Mouse (Mus musculus) heart, postnatal 36 days (tissue): ENCODE data around the gene Spock1. TPM values are rescaled to one million over a fixed set of nuclear protein-coding genes. Genes with fewer than 3 reads are reported as not detected.

Experiments
- DNase-seq, 2 experiments: peaks; one replicate each; pipeline ENCODE4 v3.0.0; 2021 to 2022
- intact Hi-C: fragments of 180-260 bp; cut with DNase I; formaldehyde crosslinking; loops from one replicate; pipeline ENCODE4 v1.15.1; 2025
- total RNA-seq, 2 experiments: library from RNA; stranded (reverse); gene quantifications; 2 replicates each; pipeline ENCODE4 v1.2.3; 2021

Gene Spock1
- total RNA-seq, 2 experiments from 2014 or later: 0.08 to 0.17 TPM

DNA sequence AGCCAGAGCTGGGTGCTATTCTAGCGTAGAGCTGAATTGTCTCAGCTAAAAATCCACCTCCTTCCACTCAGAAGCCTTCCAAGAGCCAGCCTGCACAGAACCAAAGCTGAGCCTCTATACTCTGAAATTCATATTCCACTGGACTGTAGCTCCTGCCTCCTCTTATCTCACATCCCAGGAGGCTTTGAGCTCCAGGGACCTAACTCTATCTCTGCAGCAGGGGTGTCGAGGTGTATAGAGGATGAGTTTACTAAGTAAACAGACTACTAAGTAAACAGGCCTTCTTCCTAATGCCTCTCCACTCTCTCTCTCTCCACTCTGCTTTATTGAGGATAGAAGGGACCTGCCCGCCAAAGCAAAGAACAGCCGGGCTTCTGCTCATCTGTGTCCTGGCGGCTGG lies 167.7 kb downstream of the Spock1 start:
- intact Hi-C loops: no loop called here

DNA sequence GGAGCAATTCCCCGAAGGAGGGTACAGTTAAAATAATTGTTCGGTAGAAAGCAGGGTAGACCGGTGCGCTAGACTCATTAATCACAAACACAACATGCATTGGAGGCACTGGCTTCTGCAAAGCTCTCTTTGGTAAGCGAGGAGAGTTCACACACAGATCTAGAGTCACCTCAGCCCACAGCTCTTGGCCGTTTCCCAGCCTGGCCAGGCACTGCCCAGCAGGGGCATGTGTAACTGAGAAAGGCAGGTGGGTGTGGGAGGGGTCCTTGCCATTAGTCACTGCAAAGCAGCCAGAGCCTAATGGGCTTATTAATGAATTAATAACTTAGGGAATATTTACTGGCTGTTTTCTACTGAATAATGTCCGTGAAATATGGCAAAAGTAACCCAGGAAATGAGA lies 172.1 kb downstream of the Spock1 start:
- no peak for DNase-seq
- intact Hi-C loops: no loop called here

More for the DNA sequence above, 167.7 kb downstream of the Spock1 start:
- no peak for DNase-seq

DNA sequence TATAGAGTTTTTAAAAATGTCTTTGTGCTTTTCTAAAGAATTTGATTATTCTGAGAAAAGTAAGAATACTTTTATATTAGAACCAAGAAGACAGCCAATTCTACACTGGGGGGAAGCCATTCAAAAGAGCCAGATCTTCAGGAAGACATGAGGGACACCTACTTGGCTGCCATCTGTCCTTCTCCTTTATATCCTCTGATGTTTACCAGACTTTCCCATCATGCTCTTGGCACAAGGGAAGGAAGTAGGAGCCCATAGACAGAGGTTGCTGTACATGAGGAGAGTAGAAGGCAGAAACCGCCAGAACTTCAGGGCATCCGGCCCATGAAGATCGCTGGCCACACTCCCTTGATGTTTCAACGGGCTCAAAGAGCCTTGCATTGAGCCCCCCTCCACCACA lies 173.6 kb downstream of the Spock1 start:
- intact Hi-C loops: no loop called here
- no peak for DNase-seq

DNA sequence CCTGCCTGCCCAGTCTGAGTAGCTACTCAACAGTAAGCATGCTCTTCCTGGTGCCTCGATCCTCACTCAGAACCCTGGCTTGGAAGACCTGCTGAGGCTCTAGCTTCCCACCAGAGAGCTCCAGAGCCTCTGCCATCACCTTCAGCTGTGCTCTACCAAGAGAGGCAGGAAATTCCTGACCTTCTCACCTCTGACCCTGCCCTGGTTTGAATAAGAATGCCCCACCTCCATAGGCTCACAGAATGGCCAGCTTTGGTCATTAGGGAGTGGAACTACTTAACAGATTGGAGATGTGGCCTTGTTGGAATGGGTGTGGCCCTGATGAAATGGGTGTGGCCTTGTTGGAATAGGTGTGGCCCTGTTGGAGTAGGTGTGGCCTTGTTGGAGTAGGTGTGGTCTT lies 174.6 kb downstream of the Spock1 start:
- DNase-seq: no peak
- intact Hi-C loops: no loop called here

DNA sequence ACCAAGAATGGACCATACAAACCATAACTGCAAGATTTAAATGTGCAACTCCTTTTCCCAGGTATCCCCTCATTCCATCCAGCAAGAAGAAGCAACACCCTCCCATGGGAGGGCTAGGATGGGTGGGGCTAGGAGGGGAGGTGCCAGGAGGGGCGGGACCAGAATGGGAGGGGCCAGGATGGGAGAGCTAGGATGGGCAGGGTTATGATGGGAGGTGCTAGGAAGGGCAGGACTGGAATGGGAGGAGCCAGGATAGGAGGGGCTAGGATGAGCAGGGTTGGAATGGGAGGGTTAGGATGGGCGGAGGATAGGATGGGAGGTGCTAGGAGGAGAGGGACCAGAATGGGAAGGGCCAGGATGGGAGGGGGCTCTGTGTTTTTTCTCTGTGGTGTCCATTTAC lies 175.9 kb downstream of the Spock1 start:
- intact Hi-C loops: no loop called here

DNA sequence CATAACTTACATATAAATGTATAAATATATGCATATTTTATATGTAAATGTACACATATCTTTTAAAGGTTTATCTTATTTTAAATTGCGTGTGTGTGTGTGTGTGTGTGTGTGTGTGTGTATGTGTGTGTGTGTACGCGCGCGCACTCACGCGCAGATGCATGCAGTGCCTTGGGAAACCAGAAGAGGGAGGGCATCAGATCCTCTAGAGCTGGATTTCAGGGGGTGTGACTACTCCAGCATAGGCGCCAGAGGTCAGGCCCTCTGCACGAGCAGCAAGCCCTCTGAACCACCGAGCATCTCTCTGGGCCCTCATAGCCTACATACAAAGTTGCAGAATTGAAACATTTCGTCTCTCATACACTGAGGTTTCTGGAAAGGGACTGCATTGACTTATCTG lies 180.4 kb downstream of the Spock1 start:
- DNase-seq: no peak
- intact Hi-C loops: no loop called here

More for the DNA sequence above, 175.9 kb downstream of the Spock1 start:
- DNase-seq: no peak

DNA sequence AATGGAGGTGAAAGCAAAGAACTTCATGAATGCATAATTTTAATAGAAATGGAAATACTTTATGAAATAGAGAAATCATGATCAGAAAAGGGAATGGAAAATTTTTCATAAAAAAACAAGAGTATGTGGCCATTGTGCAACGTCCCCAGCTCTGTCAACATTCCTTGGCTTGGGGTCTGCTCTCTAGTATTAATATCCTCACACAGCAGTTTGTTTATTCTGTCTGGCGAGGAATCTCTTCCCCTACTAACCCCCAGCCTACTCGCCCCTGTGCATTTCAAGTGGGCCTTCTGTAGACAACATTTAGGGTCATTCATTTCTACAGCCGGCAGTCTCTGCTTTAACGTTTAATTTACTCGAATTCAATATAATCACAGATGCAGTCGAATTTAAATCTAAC lies 181.5 kb downstream of the Spock1 start:
- no peak for DNase-seq
- intact Hi-C loops: no loop called here

DNA sequence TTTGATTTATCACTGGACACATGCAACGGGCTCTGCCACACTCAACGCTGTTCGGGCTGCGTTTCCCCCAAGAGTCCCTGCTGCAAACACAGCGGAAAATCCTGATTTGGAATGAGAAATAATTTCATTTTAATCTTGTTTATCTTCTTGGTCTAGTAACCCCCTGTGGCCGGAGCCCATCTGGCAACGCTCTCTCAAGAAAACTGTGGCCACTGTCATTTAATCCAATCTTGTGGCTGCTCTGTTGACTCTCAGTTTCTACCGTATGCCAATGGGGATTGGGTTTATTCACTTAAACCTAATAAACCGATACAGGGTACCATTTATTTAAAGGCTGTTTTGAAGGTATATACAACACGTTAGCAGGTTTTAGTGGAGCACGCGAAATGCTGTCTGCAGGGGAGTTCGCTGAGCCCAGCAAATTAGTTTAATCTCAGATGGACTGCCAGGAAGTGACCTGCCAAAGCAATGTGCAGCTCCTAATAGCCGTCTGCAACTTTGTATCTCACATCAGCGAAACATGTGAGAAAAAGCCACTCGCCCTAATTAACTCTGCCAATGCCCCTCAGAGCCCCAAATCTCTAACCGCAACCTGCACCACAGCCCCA lies 185.7 kb downstream of the Spock1 start:
- no peak for DNase-seq

DNA sequence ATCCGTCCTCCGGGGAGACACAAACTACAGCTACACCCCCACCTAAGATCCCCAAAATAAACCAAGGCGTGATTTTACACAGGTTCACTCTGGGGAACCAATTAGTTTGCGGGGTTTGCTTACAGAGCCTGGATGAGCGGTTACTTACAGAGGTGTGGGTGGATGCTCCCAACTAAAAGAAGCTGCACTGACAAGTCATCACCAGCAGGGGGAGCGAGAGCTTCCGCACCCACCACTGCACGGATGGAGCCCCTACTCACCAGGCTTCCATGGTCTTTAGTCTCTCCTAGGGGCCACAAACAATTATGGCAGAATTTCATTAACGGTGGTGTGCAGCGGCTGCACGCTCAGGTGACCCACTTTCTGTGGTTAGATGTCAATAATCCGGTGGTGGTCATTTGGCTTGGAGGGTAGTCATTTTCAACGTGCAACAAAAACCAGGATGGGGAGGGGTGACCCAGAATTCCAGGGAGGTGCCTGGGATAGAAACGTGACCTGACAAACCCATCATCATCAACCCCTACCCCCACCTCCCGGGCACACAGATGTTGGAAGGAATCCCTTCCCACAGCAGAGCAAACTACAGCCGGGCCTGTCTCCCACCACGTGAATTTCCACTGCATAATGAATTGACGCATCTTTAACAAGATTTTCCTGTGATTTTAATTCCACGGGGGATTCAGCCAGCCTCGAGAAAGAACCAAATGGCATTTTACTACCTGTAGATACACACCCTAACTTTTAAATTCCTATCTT lies 186.4 kb downstream of the Spock1 start:
- no peak for DNase-seq
- intact Hi-C loops: no loop called here

More for the DNA sequence above, 185.7 kb downstream of the Spock1 start:
- intact Hi-C loops: no loop called here

DNA sequence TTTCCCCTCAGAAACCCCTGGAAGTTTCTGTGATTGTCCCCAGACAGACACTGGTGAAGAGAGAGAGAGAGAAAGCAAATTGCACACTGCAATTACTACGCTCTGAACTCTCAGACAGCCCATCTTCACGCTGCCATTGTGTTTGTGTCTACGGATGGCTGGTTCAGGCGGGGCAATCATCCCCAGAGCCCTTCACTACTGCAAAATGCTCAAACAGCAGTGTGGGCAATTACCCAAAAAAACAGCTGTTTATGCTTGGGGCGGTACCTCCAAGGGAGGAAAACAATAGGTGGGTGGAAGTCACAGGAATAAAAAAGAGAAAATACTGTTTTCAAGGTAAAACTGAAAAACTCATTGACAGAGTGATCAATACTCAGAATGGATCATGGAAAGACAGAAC lies 190.0 kb downstream of the Spock1 start:
- DNase-seq: no peak
- intact Hi-C loops: no loop called here

DNA sequence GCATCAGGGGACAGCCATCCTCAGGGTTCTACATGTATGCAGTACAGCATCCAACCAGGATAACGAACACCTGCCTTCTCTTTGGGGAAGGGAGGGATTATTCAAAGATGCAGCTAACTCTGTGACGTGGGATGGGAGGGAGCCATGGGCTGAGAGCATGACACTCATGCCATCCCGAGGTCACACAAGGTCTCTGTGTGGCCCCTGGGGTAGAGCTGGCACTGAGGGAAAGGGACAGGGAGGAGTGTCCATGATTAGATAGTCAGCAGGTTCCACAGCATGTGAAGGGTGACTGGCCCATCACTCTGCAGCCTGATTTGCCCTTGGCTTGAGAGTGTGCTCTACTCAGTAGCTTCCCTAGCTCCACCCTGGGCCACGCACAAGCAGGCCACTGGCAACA lies 195.2 kb downstream of the Spock1 start:
- DNase-seq: no peak
- intact Hi-C loops: no loop called here

DNA sequence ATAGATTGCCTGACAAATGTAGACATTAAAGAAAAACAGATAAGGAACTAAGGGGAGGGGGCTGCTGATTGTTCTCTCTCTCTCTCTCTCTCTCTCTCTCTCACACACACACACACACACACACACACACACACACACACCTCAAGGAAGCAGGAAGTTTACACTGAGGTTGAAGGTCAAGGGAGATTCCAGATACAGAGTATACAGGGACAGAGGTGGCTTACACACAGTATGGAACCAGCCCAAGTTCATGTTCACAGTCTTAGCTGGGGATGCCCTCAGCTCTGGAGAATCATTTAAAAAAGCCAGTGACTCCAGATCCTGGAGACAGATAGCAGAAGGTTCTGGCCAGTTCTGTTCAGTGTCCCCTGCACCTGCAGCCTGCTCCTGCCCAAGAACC lies 199.7 kb downstream of the Spock1 start:
- intact Hi-C loops: no loop called here
- DNase-seq: no peak

DNA sequence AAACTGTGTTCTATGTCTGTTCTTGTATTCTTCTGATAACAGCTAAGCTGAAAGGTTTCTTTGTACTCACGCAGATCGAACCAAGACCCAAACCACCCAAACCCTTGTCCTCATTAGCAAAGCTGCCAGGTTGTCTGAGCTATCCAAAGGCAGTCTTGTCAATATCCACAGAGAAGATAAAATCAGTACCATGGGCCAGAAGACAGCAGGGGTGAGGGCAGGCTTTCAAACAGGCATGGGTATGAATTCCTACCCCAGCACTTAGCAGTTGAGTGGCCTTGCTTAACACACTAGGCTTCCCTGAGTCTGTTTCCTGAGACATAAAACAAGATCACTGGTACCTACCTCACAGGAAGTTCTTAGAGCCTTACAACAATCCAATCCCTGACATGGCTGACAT lies 205.2 kb downstream of the Spock1 start:
- intact Hi-C loops: no loop called here
- no peak for DNase-seq

DNA sequence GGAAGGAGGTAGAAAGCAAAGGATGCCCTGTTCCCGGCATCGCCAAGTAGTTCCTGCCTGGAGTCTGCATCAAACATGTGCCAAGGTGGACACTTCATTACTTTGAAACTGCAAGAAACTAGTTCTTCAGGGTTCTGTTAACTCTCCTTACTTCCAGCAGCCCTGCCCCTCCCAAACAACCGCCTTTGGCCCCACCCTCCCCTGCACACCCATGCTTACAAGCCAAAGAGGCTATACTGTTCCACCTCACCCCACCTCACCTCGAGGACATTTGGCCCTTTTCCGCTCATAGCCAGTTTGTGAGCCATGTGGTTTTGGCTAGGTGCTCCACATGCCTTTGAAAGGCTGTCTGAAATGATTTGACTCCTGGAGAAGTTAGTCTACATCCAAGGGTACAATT lies 211.4 kb downstream of the Spock1 start:
- no peak for DNase-seq
- intact Hi-C loops: no loop called here

DNA sequence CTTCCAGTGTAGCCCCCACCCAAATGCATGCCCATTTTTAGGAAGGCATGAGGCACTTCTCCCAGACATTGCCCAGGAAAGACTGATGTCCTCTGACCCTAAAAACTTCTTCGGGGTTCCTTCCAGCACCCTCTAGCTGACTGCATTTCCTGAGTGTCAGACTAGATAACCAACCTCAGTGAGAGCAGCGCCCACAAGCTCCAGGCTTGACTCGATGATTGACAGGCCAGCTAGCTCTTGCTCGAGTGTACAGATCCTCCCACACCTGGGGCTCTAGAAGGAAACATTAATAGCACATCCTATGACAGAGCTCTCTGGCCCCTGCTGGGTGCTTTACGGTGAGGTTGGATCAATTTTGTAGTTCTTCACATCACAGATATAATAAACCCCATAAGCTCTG lies 219.2 kb downstream of the Spock1 start:
- DNase-seq: no peak
- intact Hi-C loops: no loop called here

DNA sequence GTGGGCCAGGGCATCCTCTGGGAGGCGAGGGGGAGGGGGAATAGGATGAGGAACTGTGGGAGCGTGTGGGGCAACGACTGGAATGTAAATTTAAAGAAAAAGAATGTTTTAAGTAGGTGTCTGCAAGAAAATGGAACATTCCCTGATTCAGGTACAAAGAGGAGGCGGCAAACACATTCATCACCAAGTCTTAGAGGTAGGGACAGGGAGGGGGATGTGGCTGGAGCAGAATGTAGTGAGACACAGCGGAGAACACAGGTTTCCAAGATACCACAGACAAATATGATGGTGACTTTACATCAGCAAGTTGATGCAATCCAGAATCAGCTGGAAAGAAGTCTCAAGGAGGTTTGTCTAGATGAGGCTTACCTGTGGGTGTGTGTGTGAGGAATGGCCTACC lies 221.7 kb downstream of the Spock1 start:
- DNase-seq: no peak
- intact Hi-C loops: no loop called here

DNA sequence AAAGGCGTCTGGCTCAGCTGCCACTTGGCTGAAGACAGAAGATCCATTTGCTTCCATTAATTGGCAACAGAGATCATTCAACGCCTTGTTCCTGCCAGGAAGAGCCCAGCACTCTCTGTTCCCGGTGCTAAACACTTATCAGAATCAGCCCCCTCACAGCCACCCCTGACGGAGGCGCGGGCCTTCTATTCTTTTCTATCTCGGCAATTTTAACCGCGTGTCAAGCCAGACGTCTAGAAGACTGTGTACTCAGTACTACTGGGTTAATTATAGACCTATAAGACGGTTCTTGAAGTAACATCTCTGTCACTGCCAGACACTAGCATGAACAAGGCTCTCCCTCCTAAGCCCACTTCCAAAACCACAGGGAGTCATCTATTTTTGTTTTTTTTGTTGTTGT lies 222.9 kb downstream of the Spock1 start:
- intact Hi-C loops: no loop called here
- DNase-seq: no peak

DNA sequence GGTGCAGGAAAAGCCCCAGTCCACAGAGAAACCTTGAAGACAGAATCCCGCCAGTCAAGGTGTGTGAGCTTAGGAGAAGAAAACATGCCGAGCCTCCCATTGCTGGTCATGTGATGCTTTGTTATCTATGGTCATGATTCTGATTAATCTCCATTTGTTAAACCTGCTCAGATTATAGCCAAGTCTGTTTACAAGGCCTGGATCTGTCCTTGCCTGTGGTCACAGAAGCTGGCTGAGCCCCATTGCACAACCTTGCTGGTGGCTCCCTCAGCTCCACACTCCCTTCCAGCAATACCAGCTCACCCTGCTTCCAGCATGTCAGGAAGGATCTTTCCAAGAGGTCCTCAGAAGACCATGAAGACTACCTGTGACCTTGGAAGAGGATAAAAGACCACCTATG lies 228.5 kb downstream of the Spock1 start:
- intact Hi-C loops: no loop called here
- DNase-seq: no peak

DNA sequence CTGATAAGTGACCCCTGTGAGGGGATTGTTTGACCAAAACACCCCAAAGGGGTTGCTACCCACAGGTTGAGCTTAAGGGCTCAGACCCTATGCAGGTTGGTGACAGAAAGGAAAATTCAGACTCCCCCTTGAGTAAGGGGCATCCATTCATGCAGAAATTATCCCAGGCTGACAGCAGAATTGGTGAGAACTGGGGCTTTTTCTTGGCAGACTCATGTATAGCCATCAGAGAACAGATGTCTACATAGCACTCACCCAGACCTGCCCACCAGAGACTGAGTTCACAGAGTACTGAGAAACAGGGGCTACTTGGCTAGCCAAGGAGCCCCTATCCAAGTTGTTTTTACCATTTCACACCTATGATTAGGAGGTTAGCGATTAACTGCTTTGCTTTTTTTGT lies 231.3 kb downstream of the Spock1 start:
- DNase-seq: no peak
- intact Hi-C loops: no loop called here

DNA sequence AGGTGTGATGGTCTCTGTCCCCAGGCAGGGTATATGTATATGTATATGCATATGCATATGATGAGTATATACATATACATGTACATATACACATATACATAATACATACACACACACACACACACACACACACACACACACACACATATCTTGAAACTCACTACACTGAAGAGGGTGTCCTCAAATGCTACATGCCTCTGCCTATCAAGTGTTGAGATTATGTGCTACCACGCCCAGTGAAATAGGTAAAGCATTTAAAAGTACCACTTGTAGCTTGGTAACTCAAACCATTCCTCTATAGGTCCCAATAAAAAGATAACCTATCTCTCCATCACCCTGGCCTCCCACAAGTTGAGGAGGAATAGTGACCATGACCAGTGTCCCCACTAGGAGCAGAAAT lies 234.7 kb downstream of the Spock1 start:
- intact Hi-C loops: no loop called here
- DNase-seq: no peak

DNA sequence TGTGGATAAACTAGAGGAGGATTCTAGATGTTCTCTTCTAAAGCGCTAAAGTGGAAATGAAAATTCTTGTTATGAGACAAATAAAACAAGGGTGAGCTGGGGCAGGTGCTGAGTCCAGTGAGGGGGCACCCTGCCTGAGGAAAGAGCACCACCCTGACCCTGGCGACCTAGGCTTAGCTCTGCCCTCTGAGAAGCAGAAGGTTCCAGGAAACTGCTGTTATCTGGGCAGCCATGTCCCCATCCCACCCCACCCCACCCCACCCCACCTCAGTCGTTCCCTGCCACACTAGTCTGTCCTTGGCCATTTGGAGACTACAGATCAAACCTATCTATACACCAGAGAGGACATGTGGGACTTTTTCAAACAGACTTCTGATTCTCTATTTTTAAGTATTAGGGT lies 235.4 kb downstream of the Spock1 start:
- no peak for DNase-seq
- intact Hi-C loops: no loop called here

DNA sequence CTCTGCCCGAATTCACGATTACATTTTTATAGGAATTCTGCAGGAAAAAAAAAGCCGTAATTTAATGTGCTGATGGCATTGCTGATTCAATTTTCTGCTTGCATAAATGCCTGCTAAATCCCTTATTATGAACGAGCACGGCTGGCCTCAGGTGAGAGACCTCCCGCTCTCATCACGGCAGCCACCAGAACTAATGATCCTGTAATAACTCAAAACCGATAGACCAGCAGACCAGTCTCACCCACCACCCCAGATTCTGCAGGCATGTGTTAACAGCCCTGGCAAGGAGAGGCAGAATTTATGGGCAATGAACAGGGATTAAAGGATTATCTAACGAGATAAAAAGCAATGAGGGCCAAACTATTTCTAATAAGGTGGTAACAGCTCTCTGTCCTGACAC lies 236.2 kb downstream of the Spock1 start:
- no peak for DNase-seq
- intact Hi-C loops: no loop called here

DNA sequence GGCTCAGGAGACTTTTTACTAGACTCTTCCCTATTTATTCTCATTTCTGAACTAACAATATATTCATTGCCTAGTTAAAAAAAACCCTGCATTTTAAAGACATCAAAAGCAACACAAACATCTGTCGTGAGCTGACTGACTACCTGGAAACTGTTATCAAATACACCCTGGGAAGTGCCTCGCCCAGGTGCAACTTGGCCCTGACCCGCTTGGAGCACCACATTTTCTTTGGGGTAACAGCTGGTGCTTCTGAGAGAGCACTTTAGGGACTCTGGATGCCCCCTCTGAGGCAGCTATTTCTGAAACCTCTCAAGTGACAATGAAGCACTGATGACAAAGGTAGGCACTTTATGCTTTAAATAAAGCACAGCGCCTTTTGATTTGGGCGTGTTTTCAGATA lies 236.8 kb downstream of the Spock1 start:
- intact Hi-C loops: no loop called here

More for the DNA sequence above, 236.8 kb downstream of the Spock1 start:
- DNase-seq: no peak
